Mouse (Mus musculus): ENCODE measurements at regions not wholly inside any gene's neighbourhood (a gene's known extent, or its start where the extent isn't known, plus 50 kb on each side); places are given as distances from the start of the nearest gene placed in this dataset.

DNA sequence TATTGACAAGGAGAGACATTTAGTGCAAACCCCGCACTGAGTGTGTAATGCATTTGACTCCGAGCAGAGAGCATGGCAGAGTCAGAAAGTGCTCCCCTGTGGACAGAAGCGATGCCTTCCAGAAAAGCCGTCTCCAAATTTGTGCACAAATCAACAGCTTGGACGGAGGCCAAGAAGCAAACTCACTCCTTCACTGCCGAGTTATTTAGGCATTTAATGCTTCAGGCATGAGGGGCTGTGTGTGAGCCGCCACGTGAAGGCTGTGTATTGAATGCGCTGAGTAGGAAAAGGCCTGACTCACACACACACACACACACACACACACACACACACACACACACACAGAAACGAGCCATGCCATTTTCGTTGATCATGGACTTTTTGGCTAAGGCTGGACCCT is 453.7 kb downstream of the Cd83 start:
- no peak for DNase-seq (ENCODE audit: low read depth, low spot score)

GRCm38 (mm10) chr13:44243211-44243610 is 458.6 kb downstream of the Cd83 start:
- no peak for DNase-seq (ENCODE audit: low read depth, low spot score)

GRCm38 (mm10) chr13:44246714-44247251 is 462.2 kb downstream of the Cd83 start:
- DNase-seq (ENCODE audit: low read depth, low spot score) = no peak

DNA sequence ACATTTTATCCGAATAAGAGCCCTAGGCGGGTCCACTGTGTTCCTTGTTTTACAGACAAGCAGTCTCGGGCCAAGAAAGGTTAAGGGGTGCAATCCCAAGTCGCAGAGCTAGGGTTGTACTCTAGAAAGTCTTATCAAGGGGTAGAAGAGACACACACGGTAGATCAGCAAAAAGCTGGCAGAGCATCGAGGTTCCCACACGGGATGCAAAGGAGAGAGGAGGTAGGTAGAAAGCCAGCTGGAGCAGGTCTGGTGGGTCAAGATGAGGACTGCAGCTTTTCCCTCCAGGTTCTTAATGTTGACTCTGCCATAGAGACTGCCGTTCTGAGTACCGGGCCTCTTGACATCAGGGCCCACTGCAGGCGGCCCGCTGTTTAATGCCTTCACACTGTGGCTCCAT is 463.3 kb downstream of the Cd83 start:
- DNase-seq (ENCODE audit: low read depth, low spot score) = no peak

DNA sequence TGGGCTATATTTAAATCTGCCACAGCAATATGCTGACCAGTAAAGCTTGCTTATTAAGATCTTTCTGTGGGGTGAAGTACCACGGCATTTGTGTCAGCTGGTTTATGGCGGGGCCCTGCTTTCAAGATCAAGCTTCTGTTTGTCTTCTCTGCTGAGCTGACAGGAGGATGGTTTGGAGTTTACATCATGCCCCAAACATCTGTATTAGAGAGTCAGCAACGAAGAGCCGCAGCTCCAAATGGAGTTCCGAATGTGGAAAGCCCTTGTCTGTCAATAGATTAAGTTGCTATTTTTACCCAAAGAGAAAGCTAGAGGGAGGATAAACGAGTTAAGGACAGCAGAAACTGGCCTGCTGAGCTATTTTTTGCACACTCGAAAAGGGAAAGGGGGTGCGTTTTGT is 463.8 kb downstream of the Cd83 start:
- no peak for DNase-seq (ENCODE audit: low read depth, low spot score)

GRCm38 (mm10) chr13:44249119-44249518 is 464.5 kb downstream of the Cd83 start:
- no peak for DNase-seq (ENCODE audit: low read depth, low spot score)

GRCm38 (mm10) chr13:44250474-44251201 is 466.1 kb downstream of the Cd83 start:
- DNase-seq (ENCODE audit: low read depth, low spot score) = no peak

- no peak for DNase-seq (ENCODE audit: low read depth, low spot score)
These were observed 466.9 kb downstream of the Cd83 start for GRCm38 (mm10) chr13:44251503-44251902.

DNA sequence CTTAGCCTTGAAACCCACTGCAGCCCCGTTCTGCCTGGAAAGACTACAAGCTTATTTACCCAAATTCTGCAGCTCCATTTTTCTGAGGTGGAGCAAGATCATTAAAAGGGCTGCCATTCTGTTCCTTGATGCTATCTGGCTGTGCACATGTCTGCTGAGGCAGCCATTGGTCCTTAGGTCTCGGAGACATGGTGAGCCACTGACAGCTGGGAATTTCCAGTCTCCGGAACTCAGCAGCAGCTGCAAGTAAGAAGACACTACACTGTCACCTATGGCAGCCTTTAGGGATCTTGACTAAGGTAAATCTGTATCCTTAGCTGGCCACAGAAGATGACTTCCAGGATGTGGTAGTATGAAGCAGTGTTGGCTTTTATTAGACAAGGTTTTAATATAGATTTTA is 467.9 kb downstream of the Cd83 start:
- DNase-seq (ENCODE audit: low read depth, low spot score) = no peak

- no peak for DNase-seq (ENCODE audit: low read depth, low spot score)
These were observed 470.9 kb upstream of the Jarid2 start for GRCm38 (mm10) chr13:44258422-44258821.

GRCm38 (mm10) chr13:44260039-44260438 is 469.2 kb upstream of the Jarid2 start:
- DNase-seq (ENCODE audit: low read depth, low spot score) = no peak

GRCm38 (mm10) chr13:44260637-44261333 is 468.5 kb upstream of the Jarid2 start:
- no peak for DNase-seq (ENCODE audit: low read depth, low spot score)

GRCm38 (mm10) chr13:44272746-44273524 is 456.3 kb upstream of the Jarid2 start:
- DNase-seq (ENCODE audit: low read depth, low spot score) = no peak

DNA sequence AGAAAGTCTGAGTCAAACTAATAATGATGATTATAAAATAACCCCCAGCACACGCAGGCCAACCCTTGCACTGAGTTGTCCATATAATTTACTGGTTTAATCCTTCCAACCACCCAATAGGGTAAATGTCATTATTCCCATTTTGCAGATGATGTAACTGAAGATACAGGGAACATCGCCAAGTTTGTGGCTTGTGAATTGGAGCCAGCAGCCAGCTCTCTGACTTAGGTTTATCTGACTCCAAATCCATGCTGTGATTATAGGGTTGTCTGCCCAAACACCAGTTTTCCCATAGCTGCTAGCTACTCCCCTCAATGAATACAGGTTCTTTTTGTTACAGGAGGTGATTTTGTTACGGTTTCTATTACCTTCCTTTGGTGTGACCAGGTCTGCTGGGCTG is 451.3 kb upstream of the Jarid2 start:
- no peak for DNase-seq (ENCODE audit: low read depth, low spot score)

- DNase-seq (ENCODE audit: low read depth, low spot score) = no peak
These were observed 450.2 kb upstream of the Jarid2 start for GRCm38 (mm10) chr13:44279036-44279435.

DNA sequence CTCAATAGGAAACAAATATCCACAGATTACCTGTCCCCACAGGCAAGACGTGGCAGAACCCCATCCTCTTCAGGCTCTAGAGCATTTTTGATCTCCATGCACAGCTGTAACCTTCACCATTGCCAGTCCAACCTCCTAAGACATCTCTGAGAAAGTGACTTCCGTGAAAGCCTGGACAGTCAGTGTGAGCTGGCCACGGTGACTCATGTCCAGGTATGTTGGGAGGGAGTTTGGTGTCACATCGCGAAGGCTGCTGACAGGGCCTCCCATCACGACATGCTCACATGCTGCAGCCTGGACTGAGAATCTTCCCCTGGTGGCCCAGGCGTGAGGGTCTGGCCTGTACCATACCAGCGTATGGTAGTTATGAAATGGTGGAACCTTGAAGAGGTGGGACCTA is 449.0 kb upstream of the Jarid2 start:
- no peak for DNase-seq (ENCODE audit: low read depth, low spot score)

GRCm38 (mm10) chr13:44281796-44282195 is 447.5 kb upstream of the Jarid2 start:
- no peak for DNase-seq (ENCODE audit: low read depth, low spot score)

DNA sequence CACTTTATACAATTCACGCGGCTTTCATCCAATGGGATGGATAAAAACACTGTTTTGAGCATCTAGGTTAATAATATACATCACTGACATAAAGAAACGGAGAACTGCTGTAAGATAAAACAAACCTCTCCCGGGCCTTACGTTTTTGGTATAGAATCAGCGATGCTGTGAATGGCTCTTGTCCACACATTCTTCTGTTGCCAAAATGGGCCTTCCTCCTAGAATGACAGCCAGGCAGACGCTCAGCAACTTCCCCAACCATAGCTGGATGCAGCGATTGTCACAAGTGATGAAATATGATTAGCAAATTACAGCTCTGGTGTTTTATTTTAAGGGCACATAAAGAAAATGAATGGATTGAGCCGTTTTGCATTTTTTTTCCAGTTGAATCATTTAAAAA is 447.0 kb upstream of the Jarid2 start:
- DNase-seq (ENCODE audit: low read depth, low spot score) = no peak

- no peak for DNase-seq (ENCODE audit: low read depth, low spot score)
These were observed 446.3 kb upstream of the Jarid2 start for GRCm38 (mm10) chr13:44282731-44283571.

DNA sequence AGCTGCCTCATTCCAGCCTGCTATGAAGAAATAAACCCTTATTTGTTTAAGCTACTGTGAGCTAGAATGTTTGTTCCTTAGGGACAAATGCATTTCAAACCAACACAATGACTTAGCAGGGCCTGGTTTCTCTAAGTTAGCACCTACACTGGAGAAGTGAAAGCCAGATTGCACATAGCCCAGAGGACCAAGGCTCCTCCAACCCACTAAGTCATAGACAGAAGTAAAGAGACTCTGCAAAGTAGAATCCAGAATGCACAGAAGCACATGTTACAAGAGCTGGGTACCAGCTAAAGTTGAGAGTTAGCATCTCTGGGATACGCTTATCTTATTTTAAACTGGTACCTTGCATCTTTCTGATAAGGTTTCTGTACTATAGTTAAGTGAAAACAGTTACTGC is 443.4 kb upstream of the Jarid2 start:
- no peak for DNase-seq (ENCODE audit: low read depth, low spot score)

- no peak for DNase-seq (ENCODE audit: low read depth, low spot score)
These were observed 439.1 kb upstream of the Jarid2 start for GRCm38 (mm10) chr13:44290199-44290598.

Data from c-Kit-negative CD71-positive TER-119-positive erythroid progenitor cells, embryonic 14.5 days (primary cell).